In the genomic region with DNA sequence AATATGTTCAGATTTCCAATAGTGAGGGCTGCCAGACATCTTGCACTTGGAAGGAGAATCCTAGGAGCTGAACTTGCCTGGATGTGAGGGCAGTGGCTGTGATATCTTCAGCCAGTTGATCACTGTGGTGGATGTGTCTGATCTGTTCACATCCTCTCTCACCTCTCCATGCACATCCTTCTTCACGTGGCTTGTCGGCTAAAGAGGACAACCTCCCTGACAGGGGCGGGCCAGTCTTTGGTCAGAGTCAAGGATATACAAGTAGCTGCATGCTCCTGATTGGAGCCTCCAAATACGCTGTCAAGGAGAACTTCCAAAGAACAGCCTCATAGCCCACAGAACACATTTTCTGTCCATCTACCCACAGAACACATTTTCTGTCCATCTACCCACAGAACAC, we compare ENCODE assay signal across 29 mouse cellular contexts. TPM values are rescaled to one million over a fixed set of nuclear protein-coding genes. Genes with fewer than 3 reads are reported as not detected.
"Had no signal": no experiment of that assay in that cellular context is flagged by ENCODE, and none has a peak within 500 bp of the region (broad histone marks: within the 10 kb centered on the region; RNA-seq: fewer than 3 reads in every experiment).

No protein-coding gene starts in this region.

- H3K9me3 ChIP-seq: embryonic facial prominence, embryonic 10.5 days; embryonic facial prominence, embryonic 12.5 days; embryonic facial prominence, embryonic 13.5 days; embryonic facial prominence, embryonic 15.5 days; forebrain, embryonic 10.5 days; forebrain, embryonic 12.5 days; forebrain, embryonic 13.5 days; forebrain, embryonic 15.5 days; heart, embryonic 10.5 days had no signal

- H3K36me3 ChIP-seq: embryonic facial prominence, embryonic 10.5 days; embryonic facial prominence, embryonic 12.5 days; embryonic facial prominence, embryonic 13.5 days; embryonic facial prominence, embryonic 15.5 days; forebrain, embryonic 10.5 days; forebrain, embryonic 12.5 days; forebrain, embryonic 15.5 days; heart, embryonic 10.5 days had no signal

- H3K4me3 ChIP-seq: embryonic facial prominence, embryonic 10.5 days; embryonic facial prominence, embryonic 12.5 days; embryonic facial prominence, embryonic 13.5 days; embryonic facial prominence, embryonic 15.5 days; erythroblast, embryonic 14.5 days; forebrain, embryonic 10.5 days; forebrain, embryonic 12.5 days; forebrain, embryonic 13.5 days; forebrain, embryonic 15.5 days; gastrocnemius, adult 2 months; heart, adult 2 months; heart, embryonic 10.5 days had no signal

- H3K4me2 ChIP-seq: embryonic facial prominence, embryonic 12.5 days; embryonic facial prominence, embryonic 13.5 days; embryonic facial prominence, embryonic 15.5 days; forebrain, embryonic 12.5 days; forebrain, embryonic 13.5 days; forebrain, embryonic 15.5 days had no signal

- DNase-seq: cerebellum, adult 2 months; cerebellum, adult 8-10 months; cerebellum, adult 9-10 months; cerebellum, adult 9-11 months; cerebellum, postnatal 10 days; cerebellum, postnatal 14 days; cerebellum, postnatal 25 days; cerebellum, postnatal 36 days; embryo, embryonic 11 days; forebrain, postnatal 0 days; gastrocnemius, adult 2 months; gastrocnemius, postnatal 10 days; gastrocnemius, postnatal 14 days; gastrocnemius, postnatal 25 days; gastrocnemius, postnatal 36 days; heart, adult 18-20 months; heart, adult 2 months had no signal

- H3K27me3 ChIP-seq: forebrain, embryonic 13.5 days; forebrain, embryonic 15.5 days had no signal

- H3K9ac ChIP-seq: embryonic facial prominence, embryonic 12.5 days; embryonic facial prominence, embryonic 13.5 days; embryonic facial prominence, embryonic 15.5 days; forebrain, embryonic 12.5 days; forebrain, embryonic 13.5 days; forebrain, embryonic 15.5 days; forebrain, postnatal 0 days had no signal

- H3K27ac ChIP-seq: embryonic facial prominence, embryonic 10.5 days; embryonic facial prominence, embryonic 12.5 days; embryonic facial prominence, embryonic 13.5 days; embryonic facial prominence, embryonic 15.5 days; forebrain, embryonic 10.5 days; forebrain, embryonic 12.5 days; forebrain, embryonic 13.5 days; forebrain, embryonic 15.5 days; gastrocnemius, adult 2 months; heart, adult 2 months; heart, embryonic 10.5 days had no signal

- ATAC-seq: forebrain, embryonic 13.5 days; forebrain, embryonic 14.5 days; forebrain, embryonic 15.5 days; forebrain, embryonic 16.5 days; forebrain, postnatal 0 days had no signal

RNA-seq across cellular contexts. Expression of a gene that starts 58.6 kb away (rescaled TPM):
- polyA plus RNA-seq: erythroblast, embryonic 14.5 days had no signal
